Mouse (Mus musculus) B cell, adult 62 days (primary cell): ENCODE data around the gene Prl2c2. TPM values are rescaled to one million over a fixed set of nuclear protein-coding genes. Genes with fewer than 3 reads are reported as not detected.

Source experiments
- total RNA-seq: library from RNA; stranded (reverse); gene quantifications from 4 replicates; pipeline ENCODE4 v1.2.4, GENCODE M21; 2023

Gene Prl2c2
- total RNA-seq, result not detected in 4 replicates

DNA sequence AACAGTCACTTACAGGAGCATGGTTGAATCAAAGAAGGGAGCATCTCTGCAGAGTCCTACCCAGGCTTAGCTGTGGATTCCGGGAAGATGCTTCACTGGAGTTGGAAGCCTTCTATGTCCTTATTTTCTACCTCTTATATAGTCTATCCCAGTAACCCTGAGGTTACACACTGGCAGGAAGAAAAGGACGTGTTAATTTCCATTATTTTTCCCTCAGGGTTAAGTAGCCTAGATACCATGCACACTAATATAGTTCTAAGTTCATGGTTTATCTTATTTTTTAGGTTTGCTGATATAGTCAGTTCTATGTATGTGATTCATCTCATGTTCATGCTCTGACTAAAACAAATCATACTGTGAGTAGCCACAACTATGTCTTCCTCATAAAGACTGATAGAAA lies at the start of gene Prl2c2:
Prl2c2 (minus strand) TSS at position 101 of the 400 bp plus-strand sequence.

Other genes starting within 250 kb of the Prl2c2 start
- gene Prl2c3, start 205.3 kb downstream of the Prl2c2 start, total RNA-seq, result not detected in 4 replicates
- gene Prl2c5, start 177.3 kb upstream of the Prl2c2 start, total RNA-seq, result not detected in 4 replicates